Mouse (Mus musculus): Measurements from ENCODE around the gene Lmbrd1.
"Not testable (repeated sequence)": the region's sequence is repeated elsewhere in the genome, so short reads cannot be mapped to it uniquely, and the experiment has no call there.

Lmbrd1 gene

DNA sequence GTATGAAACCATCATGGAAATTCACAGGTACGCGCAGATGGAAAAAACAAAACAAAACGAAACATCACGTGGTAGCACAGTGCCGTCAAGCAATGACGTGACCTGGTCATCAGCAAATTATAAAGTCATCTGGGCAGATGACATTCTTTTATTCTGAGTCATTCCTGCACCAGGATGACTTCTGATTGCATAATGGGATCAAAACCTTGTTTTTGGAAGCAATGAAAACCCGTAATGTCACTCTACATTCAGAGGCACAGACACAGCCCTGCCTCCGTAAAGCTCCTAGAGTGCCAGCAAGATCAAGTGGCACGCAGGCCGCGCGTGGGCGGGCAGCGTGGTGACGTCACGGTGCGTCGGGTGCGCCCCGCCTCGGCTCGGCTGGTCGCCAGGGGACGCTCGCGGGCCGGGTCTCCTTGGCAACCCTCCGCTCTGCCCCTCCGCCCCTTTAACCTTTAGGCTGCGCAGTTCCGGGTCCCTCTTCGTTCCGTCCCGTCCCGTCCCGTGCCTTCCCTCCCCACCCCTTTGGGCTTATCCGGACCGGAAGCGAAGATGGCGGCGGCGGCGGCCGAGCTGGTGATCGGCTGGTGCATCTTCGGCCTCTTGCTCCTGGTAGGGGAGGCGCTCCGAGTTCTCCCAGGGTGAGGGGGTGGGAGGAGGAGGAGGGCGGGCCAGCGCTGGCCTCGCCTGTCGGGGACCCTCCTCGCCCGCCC is at the start of gene Lmbrd1:
Gene Lmbrd1, plus strand, starts transcription at position 426 of the 713 bp plus-strand sequence.
- DNase-seq (ENCODE audit: low spot score) = peak; percentile 95

DNA sequence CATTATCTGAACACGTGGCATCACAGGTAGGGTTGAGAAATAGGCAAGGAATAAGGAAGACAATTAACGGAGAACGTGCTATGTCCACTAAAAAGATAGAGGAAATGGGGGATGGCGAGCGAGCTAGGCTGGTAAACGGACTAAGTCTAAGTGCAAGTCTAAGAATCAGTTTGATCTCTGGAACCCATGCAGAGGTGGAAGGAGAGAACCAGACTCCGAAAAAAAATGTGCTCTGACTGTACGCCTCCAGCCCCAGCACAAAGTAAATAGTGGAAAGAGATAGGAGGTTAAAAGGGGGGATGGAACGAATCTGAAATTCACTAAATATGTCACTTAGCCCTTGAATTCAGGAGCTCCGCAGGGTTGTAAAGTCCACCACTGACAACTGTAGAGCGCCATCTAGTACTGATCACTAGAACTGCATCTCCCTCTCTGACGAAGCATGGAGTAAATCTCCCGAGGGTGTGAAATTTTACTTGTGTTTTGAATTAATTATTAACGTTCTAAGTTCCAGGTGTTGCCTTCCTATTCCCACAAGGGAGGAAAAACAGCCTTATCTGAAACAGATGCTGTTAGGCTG is 44.8 kb upstream of the Lmbrd1 start:
- DNase-seq (ENCODE audit: low spot score) = peak; percentile 72

DNA sequence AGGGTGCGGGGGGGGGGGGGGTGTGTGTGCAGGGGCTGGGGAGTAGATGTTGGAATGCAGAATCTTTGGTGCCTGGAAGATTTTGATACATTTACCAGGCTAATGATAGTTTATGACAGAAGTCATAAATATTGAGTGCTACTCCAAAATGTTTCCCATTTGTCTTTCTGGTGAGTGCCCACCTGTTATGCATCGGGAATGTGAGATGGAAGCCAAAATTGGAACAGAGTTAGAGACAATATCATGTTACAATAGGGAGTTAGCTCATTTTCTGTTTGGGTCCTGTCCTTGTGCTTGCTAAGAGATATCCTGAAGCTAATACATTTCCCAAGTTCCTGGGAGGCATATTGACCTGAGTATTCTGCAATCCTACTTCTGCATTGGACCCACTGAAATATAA is 28.3 kb upstream of the Lmbrd1 start:
- DNase-seq (ENCODE audit: low spot score) = no peak

DNA sequence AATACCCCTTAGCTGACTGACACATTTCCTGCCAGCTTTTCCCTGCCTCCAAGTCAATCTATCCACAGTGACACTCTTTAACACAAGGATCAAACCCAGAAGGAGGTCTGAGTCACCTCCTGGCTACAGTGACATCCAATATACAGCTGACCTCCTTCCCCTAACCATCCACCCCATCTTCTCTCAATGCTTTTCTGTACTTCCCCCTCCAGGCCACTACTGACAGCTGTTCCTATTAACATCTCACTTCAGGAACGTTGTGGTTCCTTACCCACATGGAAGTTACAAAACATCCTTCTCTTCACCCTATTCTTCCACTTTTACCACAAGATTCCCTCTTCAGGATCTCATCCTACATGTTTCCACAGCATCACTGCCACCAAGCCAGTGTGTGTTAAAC is 18.5 kb upstream of the Lmbrd1 start:
- no peak for DNase-seq (ENCODE audit: low spot score)

DNA sequence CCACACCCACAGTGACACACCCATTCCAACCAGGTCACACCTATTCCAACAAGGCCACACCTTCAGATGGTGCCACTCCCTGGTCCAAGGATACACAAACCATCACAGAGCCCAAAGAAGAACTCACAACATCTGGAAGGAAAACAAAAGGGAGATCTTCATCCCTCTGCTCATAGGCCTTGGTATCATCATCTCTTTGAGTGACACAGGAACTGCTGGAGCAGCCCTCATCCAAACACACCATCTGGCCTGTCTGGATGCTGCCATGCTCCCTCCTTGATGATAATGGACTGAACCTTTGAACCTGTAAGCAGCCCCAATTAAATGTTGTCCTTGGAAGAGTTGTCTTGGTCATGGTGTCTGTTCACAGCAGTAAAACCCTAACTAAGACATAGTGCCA is 17.8 kb upstream of the Lmbrd1 start:
- not testable (repeated sequence) for DNase-seq (ENCODE audit: low spot score)

DNA sequence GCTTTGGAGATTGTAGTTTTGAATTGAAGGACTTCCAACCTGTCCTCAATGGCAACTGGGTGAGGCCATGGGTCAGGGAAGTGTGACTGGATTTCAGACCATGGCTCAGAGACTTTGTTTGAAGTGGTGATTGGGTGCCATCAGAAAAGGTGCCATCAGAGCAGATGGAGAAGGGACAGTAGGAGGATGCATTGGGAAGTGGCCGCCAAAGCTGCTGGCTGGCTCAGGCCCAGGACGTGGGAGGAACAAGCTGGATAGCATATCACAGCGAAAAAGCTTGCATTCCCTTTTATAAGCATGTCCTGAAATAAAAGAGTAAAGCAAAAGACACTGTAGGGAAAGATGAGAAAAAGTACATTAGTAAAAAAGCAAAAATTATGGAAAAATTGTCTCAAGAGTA is 16.9 kb upstream of the Lmbrd1 start:
- DNase-seq (ENCODE audit: low spot score) = no peak

DNA sequence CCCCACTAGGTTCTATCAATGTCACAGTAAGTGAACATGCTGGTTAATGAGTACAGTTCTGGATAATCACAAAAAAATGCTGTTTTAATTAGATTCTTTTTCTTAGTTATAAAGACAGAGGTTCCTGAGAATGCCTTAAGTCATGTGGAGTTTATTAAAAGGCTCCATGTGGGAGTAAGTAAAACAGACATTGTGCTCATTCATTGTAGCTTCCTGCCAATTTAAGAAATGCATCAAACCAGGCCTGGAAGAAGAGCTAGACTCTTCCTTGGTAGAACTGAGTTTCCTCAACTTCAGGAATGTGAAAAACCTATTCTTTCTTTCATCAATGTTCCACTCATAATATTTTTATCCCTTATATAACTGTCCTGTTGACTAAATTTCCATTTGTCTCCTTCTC is 14.3 kb upstream of the Lmbrd1 start:
- DNase-seq (ENCODE audit: low spot score) = no peak

DNA sequence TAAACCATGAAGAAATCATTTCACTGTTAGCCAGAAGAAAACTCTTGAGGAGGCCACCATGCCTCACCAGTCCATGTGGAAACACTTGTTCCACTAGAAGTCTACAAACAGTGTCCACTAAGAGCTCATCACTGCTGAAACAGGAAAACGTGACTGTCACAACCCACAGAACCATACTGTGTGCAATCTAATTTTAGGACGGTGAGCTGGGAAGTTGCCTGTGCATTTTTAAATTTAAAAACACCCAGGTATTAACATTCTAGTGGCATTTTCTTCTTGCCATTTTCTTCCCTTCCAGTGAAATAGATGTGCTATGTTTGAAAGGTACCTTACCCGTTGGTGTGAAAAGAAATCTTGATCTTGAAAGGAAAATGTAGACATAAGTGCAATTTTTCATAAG is 5.2 kb upstream of the Lmbrd1 start:
- no peak for DNase-seq (ENCODE audit: low spot score)

DNA sequence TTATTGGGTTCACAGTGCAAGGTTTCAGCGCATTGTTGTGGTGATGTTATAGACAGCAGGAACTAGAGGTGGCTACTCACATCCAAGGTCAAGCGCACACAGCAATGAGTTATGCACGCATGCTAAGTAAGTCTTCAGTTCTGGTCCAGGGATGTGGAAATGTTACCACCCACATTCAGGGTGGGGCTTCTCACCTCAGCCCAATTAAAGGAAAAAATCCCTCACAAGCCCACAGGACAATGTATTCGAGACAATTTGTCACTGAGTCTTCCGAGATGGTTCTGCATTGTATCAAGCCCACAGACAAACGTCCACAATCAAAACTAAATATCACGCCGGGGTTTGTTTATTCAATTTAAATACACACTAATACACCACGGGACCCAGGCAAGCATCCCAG is 724 bp upstream of the Lmbrd1 start:
- peak; percentile 5 for DNase-seq (ENCODE audit: low spot score)

DNA sequence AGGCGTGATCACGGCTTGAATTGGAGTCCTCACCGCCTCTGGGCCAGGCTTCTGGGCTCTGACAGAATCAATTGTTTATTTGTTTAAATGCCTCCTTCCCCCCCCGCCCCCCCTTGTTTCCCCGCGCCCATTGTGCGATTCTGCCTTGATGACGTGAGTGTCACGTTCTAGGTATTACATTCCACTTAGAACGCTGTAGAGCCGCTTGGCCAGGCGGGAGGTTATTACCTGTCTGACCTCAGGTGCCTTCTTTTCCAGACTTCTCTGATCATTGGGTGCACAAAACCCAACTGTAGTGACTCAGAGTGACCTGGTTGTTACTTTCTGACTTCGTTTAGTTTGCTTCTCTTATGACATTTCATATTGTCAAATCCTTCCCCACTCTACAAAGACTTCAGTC is 641 bp downstream of the Lmbrd1 start:
- no peak for DNase-seq (ENCODE audit: low spot score)

DNA sequence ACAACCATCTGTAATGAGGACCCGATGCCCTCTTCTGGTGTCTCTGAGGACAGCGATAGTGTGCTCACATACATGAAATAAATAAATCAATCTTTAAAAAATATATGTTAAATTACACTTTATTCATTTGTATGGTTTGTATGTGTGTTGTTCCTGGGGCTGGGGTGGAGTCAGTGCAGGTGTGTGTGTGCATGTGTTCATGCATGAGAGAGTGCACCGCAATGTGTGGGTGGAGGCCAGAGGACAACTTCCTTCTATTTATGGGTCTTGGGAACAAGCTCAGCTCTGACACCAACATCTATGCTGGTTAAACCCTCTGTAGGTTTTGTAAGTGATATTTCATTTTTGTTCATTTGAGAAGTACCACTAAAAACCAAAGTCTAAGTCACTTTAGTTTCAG is 2.6 kb downstream of the Lmbrd1 start:
- DNase-seq (ENCODE audit: low spot score) = no peak

DNA sequence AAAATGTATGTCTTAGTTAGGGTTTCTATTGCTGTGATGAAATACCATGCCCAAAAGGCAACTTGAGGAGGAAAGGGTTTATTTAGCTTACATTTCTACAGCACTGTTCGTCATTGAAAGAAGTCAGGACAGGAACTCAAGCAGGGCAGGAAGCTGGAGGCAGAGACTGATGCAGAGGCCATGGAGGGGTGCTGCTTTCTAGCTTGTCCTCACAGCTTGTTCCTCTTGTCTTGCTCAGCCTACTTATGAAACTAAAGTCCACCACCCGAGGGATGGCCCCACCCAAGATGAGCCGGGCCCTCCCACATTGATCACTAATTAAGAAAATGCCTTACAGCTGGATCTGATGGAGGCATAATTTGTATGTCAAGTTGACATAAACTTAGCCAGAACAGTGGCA is 3.5 kb downstream of the Lmbrd1 start:
- no peak for DNase-seq (ENCODE audit: low spot score)

DNA sequence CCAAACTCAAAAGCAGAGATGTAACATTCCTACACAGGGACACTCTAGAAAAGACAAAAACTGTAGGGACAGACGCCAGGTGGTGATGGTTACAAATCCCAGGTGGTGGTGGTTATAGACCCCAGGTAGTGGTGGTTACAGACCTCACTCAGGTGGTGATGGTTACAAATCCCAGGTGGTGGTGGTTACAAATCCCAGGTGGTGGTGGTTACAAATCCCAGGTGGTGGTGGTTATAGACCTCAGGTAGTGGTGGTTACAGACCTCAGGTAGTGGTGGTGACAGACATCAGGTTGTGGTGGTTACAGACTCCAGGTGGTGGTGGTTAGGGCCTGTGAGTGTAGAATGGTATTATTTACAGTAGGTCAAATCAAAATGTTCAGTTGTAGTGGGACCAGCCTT is 5.5 kb downstream of the Lmbrd1 start:
- DNase-seq (ENCODE audit: low spot score) = peak; percentile 28

DNA sequence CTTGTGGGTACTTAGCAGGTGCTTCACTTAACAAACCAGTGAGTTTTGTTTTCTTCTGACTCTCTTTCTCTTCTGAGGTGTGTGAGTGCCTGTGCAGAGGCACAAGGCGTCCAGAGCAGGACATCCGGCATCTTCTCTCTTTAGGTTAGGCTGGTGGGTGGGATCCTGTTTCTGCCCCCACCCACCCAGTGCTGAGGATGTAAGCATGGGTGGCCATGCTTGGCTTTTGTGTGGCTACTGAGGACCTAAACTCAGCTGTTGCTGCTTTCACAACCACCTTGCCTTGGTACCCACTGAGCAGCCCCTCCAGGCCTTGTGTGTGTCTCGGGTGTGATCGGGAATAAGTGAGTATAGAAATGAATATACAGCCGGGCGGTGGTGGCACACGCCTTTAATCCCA is 7.2 kb downstream of the Lmbrd1 start:
- DNase-seq (ENCODE audit: low spot score) = no peak

DNA sequence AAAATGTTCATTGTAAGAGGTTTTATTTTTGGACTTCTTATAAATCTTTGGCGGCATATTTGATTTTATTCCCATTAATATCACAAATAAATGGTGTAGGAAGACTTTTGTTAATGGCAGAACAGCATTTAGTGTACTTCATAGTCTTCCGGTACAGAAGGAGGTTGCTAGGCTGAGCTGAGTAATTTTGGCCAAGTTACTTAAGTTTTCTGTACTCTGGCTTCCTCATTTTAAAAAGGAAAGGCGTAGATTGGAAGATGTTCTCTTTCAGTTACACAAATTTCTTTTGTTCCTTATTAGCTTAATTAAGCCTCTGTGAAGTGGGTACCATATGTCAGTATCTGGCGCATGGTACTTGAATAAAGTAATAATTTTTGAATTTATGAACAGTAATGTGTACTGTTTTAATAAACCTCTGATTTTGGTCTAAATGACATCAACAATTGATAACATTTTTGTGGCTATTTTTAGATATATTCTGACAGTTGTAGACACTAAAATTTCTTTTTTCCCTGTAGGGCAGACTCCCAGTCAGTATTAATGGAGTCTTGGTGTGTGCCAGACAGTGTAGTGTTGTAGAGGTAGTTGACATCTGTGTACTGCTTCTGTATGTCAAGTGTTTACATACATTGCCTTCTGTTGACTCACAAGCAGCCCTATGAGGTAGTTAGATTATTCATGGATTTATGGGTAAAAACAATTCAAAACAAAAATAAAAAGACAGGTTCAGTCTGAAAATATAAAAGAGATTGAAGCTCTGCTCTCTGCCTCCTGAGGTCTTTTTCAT is 8.0 kb downstream of the Lmbrd1 start:
- no peak for DNase-seq (ENCODE audit: low spot score)

DNA sequence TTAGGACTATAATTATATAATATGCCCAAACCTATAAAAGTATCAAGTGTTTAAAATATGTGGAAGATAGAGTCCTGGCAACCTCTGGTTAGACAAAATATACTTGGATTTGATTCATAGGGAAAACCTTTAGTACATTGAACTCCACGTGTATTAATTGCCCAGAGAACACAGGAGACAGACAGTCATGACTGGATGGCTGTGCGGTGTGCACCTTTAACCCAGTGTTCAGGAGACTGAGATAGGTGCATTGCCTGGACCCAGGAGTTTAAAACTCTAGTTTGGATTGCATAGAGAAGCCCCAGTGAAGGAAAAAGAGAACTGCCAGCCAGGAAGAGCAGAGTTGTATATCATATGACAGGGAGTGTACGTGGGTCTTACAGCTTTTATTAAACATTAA is 19.2 kb downstream of the Lmbrd1 start:
- DNase-seq (ENCODE audit: low spot score) = no peak

DNA sequence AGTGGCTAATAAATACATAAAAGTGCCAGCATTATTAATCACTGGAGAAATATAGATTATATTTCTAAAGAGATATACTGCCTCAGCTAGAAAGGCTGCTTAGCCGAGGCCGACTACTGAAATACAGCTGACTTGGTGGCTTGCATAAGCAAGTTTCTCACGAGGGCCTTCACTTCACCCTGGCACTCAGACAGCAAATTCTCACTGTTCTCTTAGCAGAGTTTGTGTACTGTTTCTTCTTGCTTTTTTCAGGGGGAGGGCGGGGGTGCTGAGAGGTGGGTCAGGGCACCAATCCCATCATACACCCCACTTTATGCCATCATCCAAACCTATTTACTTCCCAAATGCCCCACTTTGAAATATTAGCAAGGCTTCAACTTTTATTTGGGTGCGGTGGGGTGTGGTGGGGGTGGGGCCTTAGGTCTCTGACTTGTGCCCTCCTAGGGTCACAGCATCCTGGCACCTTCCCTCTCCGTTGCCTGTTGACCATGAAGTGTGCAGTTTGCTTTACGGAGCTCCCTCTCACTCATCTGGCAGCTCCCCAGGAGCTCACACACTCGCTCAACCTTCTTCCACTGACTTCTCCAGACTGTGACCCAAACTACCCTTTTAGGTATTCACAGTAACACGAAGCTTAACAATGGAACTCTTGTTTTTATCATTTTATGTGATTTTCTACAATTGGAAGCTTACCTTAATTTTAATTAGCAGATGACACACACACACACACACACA is 19.9 kb downstream of the Lmbrd1 start:
- DNase-seq (ENCODE audit: low spot score) = no peak

DNA sequence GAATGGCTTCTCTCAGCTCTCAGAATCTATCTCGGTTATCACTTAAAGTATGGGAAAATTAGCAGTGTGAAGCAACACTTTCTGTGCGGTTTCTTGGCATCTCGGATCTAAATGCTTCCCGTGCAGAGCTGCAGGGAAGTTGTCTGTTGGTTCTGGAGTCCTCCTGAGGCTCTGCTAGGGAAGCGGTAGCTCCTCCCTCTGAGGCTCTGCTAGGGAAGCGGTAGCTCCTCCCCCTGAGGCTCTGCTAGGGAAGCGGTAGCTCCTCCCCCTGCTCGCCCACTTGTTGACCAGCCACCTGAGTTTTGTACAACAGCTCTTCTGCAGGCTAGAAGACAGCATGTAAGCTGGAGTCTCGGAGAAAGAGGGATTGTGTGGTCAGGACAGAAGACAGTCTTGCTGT is 20.9 kb downstream of the Lmbrd1 start:
- peak; percentile 87 for DNase-seq (ENCODE audit: low spot score)

DNA sequence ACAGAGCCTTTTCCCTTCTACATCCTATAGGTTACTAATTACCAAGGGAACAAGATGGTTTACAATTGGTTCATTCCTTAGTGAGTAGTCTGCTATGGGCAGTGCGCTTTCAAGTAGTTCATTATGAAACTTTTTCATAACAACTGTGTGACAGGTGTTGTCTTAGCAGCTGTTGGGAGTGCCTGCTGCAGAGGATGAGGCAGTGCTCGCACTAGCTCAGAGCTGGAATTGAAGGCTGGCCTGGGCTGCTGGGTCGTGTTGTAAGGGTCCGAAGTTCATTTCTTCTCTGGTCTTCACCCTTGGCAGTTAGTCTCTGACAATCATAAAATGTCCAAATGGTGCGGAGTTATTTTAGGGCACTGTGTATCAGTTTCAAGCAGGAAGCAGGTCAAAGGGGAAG is 21.8 kb downstream of the Lmbrd1 start:
- DNase-seq (ENCODE audit: low spot score) = no peak

DNA sequence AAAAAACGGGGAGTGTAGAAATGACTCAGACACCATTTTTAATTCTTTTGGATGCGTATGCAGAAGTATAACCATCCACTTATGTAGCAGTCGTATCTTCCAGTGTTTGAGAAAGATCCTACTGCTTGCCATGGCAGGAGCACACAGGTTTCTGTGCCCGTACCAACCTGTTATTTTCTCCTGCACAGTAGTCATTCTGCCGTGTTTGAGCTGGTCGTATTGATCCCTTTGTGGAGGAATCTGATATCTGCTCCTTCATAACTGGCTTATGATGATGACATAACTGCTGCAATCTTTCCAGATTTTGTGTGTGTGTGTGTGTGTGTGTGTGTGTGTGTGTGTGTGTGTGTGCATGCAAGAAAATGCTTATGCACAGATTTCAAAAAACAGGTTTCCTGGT is 25.4 kb downstream of the Lmbrd1 start:
- no peak for DNase-seq (ENCODE audit: low spot score)

DNA sequence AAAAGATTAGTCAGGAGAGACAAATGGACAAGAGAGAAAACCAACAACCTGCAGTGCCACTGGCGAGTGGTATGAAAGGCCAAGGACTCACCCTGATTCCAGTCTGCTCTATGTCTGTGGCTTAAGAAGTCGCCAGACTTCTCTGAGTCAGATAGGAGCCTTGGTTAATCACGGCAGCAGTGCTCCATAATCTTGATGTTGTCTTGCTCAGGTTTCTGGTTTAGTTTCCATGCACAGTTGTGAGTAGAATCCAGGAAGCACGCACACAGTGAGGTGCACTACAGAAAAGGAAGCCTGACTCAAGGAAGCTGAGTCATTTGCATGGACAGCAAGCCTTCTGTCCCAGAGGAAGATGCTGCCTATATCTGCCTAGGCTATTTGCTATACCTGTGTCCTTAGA is 37.9 kb downstream of the Lmbrd1 start:
- DNase-seq (ENCODE audit: low spot score) = no peak

DNA sequence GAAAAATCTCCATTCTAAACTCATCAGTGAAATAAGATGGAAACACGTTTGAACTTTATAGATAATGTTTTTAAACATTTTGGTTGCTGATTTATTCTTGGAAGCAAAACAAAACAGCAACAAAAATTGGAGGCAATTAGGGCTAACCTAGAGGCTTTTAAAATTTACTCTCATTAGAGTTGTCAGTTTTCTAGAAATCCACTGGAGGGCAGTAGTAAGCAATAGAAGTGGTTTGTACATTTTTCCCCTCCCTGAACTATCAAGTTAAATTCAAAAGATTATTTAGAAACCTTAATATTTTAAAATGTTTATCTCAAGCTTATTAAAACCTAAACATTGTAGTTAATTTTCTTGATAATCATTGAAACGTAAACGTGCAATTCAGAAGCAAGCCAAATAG is 41.2 kb downstream of the Lmbrd1 start:
- peak; percentile 58 for DNase-seq (ENCODE audit: low spot score)

DNA sequence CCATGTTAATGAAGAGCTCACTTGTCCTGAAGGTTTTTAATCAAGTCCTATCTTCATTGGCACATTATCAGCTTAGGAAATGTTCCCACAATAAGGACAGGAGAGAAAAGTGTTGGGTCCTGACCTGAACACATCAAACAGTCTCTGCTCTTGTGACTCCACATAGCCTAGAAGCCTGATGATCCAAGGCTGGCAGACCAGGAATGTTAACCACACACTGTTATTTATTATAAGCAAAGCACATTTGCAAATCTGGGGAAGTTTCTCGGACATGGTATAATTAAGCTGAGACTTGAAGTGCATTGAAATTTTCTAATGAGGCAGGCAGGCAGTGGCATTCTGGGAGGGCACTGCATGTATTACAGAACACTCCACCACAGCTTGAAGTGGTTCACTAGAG is 41.8 kb downstream of the Lmbrd1 start:
- DNase-seq (ENCODE audit: low spot score) = no peak
